Mouse (Mus musculus) limb, embryonic 12.5 days (tissue): ENCODE results near the gene Pih1d1. TPM values are rescaled to one million over a fixed set of nuclear protein-coding genes. Genes with fewer than 3 reads are reported as not detected.
A peak's percentile ranks its signal among the peaks of the same experiment; 100 is the strongest.

ENCODE experiments used
- ATAC-seq: fragments of 200-750 bp; cut with Nextera tagmentation; 2 replicates; pipeline ENCODE4 v1.8.0; 2017; ENCODE audit warnings: low read depth, moderate TSS enrichment; ENCODE audit not compliant: insufficient number of reproducible peaks, insufficient read depth, low FRiP score, low TSS enrichment
- H3K27ac ChIP-seq: fragments of 300-500 bp; sonication (generic); 2 replicates; pipeline ENCODE4 v1.5.1; 2016; ENCODE audit warnings: mild to moderate bottlenecking, moderate library complexity
- H3K27me3 ChIP-seq: fragments of 300-500 bp; sonication (generic); 2 replicates; pipeline ENCODE4 v1.6.1; 2016; ENCODE audit warnings: mild to moderate bottlenecking, moderate library complexity
- H3K36me3 ChIP-seq: fragments of 300-500 bp; sonication (generic); 2 replicates; pipeline ENCODE4 v1.6.1; 2016; ENCODE audit warnings: mild to moderate bottlenecking, moderate library complexity
- H3K4me1 ChIP-seq: fragments of 300-500 bp; sonication (generic); replicated peaks from 2 replicates; pipeline ENCODE4 v1.6.1; 2016
- H3K4me2 ChIP-seq: fragments of 300-500 bp; sonication (generic); 2 replicates; pipeline ENCODE4 v1.6.1; 2016; ENCODE audit warnings: mild to moderate bottlenecking, moderate library complexity
- H3K4me3 ChIP-seq: fragments of 300-500 bp; sonication (generic); replicated peaks from 2 replicates; pipeline ENCODE4 v1.5.1; 2016; ENCODE audit warnings: mild to moderate bottlenecking
- H3K9ac ChIP-seq: fragments of 300-500 bp; sonication (generic); replicated peaks from 2 replicates; pipeline ENCODE4 v1.6.1; 2016; ENCODE audit warnings: mild to moderate bottlenecking, moderate library complexity
- H3K9me3 ChIP-seq: fragments of 300-500 bp; sonication (generic); 2 replicates; pipeline ENCODE4 v1.6.1; 2016; ENCODE audit warnings: mild to moderate bottlenecking, moderate library complexity
- WGBS: fragments of 180-500 bp; shearing (Covaris S2); methylation state at CpG from one replicate; pipeline ENCODE4 v1.1.7; 2016; 5-methylcytosine and 5-hydroxymethylcytosine counted together
- polyA plus RNA-seq: library from polyadenylated mRNA; unstranded; fragments of >200 nt; fragmentation: Nextera tagmentation; extraction: Ambion mirVana; gene quantifications from 2 replicates; pipeline ENCODE4 v1.2.1, GENCODE M21; 2016

The Pih1d1 gene
- polyA plus RNA-seq, 1 experiment from 2014 or later, result 93.0 TPM

- Histone ChIP-seq H3K4me3 (no peak overlapping the region), H3K4me1 (peaks cover 10% of the 10 kb centered on the region), H3K4me2 (no peak overlapping the region), H3K9ac (no peak overlapping the region), H3K36me3 (peaks cover 12% of the 10 kb centered on the region), H3K27ac (no peak overlapping the region), H3K27me3 (peaks cover 28% of the 10 kb centered on the region), H3K9me3 (peaks cover 4% of the 10 kb centered on the region; the same call in 1 of the 2 replicates)
- WGBS, result 86% methylated on average over 12 of the region's 12 CpGs
- no peak for ATAC-seq
Measured at GRCm38 (mm10) chr7:45137171-45138006, 16.7 kb upstream of the Pih1d1 start.

- H3K27ac ChIP-seq, result no peak overlapping the region
- H3K9ac ChIP-seq, result 0 out of 2 replicates have a peak overlapping the region, but pooled peaks have one; percentile 9
- H3K27me3 ChIP-seq, result peaks cover 28% of the 10 kb centered on the region
- H3K4me3 ChIP-seq, result no peak overlapping the region
- 81% methylated on average over 1 of the region's 1 CpGs for WGBS
- no peak for ATAC-seq
- H3K9me3 ChIP-seq, result peaks cover 1% of the 10 kb centered on the region; the same call in 1 of the 2 replicates
- no peak overlapping the region for H3K4me2 ChIP-seq
- H3K4me1 ChIP-seq, result peaks cover 10% of the 10 kb centered on the region
- H3K36me3 ChIP-seq, result peaks cover 22% of the 10 kb centered on the region
Measured at GRCm38 (mm10) chr7:45138403-45138802, 15.7 kb upstream of the Pih1d1 start.

DNA sequence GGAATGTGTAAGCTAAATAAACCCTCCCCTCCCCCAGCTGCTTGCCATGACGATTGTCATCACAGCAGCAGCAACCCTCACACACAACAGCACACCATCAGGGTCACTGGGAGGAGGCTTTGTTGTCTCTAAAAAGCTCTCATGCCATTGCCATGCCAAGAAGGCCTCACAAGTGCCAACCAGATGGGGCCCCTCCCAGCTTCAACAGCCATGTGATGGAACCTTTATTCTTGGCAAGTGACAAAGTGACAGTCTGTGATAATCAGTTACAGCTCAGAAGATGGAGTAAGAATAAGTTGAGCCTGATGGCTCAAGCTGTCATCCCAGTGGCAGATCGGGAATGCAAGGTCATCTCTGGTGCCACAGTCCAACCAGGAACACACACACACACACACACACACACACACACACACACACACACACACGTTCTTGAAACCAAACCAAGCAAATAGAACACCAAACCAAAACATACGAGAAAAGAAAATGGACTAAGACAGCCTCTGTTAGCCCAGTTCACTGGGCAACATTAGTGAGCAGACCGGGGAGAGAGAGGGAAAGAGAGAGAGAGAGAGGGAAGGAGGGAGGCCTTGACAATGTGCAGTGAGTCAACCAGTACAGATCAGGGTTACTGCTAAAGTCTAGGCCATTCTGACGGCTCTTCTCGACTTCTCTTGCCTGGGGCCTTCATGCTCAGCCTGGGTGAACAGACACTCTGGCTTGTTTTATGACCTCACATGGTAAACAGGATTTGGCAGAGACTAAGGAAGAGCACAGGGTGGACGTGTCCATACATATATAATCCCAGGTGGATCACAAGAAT, 14.0 kb upstream of the Pih1d1 start:
- no peak overlapping the region for H3K4me2 ChIP-seq
- no peak overlapping the region for H3K27ac ChIP-seq
- no peak for ATAC-seq
- 66% methylated on average over 8 of the region's 8 CpGs for WGBS
- H3K9ac ChIP-seq, result no peak overlapping the region
- H3K27me3 ChIP-seq, result peaks cover 19% of the 10 kb centered on the region
- H3K9me3 ChIP-seq, result no peaks in the 10 kb centered on the region
- H3K4me1 ChIP-seq, result peaks cover 5% of the 10 kb centered on the region
- H3K36me3 ChIP-seq, result peaks cover 39% of the 10 kb centered on the region
- no peak overlapping the region for H3K4me3 ChIP-seq

GRCm38 (mm10) chr7:45141319-45141718, 12.8 kb upstream of the Pih1d1 start:
- Histone ChIP-seq H3K27ac (no peak overlapping the region), H3K4me1 (no peaks in the 10 kb centered on the region), H3K4me2 (no peak overlapping the region), H3K9ac (no peak overlapping the region), H3K27me3 (peaks cover 11% of the 10 kb centered on the region), H3K36me3 (peaks cover 51% of the 10 kb centered on the region), H3K9me3 (no peaks in the 10 kb centered on the region), H3K4me3 (no peak overlapping the region)
- 86% methylated on average over 3 of the region's 3 CpGs for WGBS
- ATAC-seq, result no peak

DNA sequence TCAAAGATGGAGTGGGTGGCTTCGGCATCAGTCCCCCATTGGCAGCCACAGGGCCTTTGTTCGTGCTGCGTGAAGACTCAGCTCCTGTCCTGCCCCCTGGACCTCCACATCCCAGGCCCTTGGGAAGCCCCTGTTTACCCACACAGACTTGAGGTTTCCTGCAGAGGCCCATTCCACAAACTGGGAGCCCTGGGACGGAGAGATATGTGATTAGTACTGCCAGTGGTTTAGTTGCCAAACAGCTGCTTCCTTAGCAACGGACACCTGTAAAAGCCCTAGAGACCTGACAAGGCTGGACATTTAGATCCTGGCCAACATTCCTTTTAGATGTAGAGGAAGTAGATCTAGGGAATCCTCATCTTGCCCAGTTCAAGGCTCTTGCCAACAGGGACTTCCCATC, 12.2 kb upstream of the Pih1d1 start:
- 92% methylated on average over 5 of the region's 5 CpGs for WGBS
- no peaks in the 10 kb centered on the region for H3K4me1 ChIP-seq
- H3K27me3 ChIP-seq, result peaks cover 10% of the 10 kb centered on the region
- ATAC-seq, result no peak
- H3K9ac ChIP-seq, result no peak overlapping the region
- H3K9me3 ChIP-seq, result no peaks in the 10 kb centered on the region
- H3K36me3 ChIP-seq, result peaks cover 57% of the 10 kb centered on the region
- H3K4me3 ChIP-seq, result no peak overlapping the region
- no peak overlapping the region for H3K27ac ChIP-seq
- no peak overlapping the region for H3K4me2 ChIP-seq

DNA sequence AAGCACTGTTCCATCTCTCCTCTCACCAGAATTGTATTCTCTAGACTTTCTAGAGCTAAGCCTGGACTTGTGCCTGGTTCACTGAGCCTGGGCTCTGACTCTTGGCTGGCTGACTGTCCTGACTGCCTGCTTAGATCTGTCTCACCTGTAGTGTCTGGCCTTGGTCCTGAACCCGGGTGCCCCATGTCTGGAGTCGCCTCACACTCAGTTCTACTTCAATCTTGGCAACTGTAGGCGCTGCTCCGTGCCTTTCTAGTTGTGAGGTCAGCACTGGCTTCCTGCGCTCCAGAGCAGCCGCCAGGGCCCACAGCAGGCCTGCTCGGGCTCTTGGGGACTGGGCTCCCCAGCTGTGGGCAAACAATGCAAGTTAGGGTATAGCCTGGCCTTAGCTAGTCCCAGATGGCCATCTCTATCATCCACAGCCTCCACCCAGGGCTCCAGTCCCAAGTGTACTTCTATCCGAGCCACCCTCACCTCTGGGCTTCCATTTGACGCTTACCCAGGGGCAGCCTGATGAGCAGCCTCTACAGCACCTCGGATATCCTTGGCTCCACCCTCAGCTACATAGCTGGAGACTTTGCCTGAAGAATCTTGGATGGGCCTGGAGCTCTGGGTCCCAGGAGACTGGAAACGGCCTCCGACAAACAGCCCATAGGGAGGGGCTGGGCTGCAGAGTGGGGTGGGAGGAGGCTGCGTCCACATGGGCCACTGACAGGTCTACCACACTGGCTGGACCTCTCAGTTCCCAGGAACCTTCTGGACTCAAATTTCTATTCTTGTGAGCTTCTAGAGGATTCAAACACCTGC, 9.5 kb upstream of the Pih1d1 start:
- H3K4me1 ChIP-seq, result no peaks in the 10 kb centered on the region
- WGBS, result 90% methylated on average over 13 of the region's 13 CpGs
- H3K9ac ChIP-seq, result peak overlapping the region; percentile 5; the same call in 1 of the 2 replicates
- no peak for ATAC-seq
- no peak overlapping the region for H3K4me3 ChIP-seq
- H3K36me3 ChIP-seq, result peaks cover 74% of the 10 kb centered on the region
- no peaks in the 10 kb centered on the region for H3K27me3 ChIP-seq
- no peak overlapping the region for H3K27ac ChIP-seq
- H3K4me2 ChIP-seq, result no peak overlapping the region
- no peaks in the 10 kb centered on the region for H3K9me3 ChIP-seq

DNA sequence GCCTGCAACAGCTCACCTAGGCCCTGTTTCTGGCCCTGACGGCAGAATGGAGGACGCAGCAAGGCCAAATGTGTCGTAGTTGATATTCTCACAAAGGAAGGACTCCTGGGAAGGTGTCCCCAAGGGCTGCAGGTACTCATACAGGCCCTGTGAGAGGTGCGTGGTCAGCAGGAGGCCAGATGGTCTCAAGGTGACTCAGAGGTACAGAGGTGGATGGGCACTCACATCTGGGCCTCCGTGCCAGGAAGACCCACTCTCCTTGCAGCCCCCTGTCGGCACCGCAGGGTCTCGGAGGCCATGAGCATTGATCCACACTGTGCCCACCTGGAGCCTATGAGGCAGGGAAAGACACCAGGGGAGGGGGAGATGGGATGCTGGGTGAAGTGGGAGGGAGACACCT, 8.6 kb upstream of the Pih1d1 start:
- Histone ChIP-seq H3K4me1 (peaks cover 5% of the 10 kb centered on the region), H3K36me3 (peaks cover 74% of the 10 kb centered on the region), H3K27me3 (no peaks in the 10 kb centered on the region), H3K27ac (no peak overlapping the region), H3K4me2 (no peak overlapping the region), H3K9ac (no peak overlapping the region), H3K4me3 (no peak overlapping the region), H3K9me3 (no peaks in the 10 kb centered on the region)
- WGBS, result 95% methylated on average over 8 of the region's 8 CpGs
- ATAC-seq, result no peak

- no peaks in the 10 kb centered on the region for H3K9me3 ChIP-seq
- no peak for ATAC-seq
- peaks cover 15% of the 10 kb centered on the region for H3K4me1 ChIP-seq
- no peak overlapping the region for H3K4me2 ChIP-seq
- no peak overlapping the region for H3K9ac ChIP-seq
- H3K4me3 ChIP-seq, result no peak overlapping the region
- no peaks in the 10 kb centered on the region for H3K27me3 ChIP-seq
- peaks cover 63% of the 10 kb centered on the region for H3K36me3 ChIP-seq
- 88% methylated on average over 11 of the region's 11 CpGs for WGBS
- no peak overlapping the region for H3K27ac ChIP-seq
Measured at GRCm38 (mm10) chr7:45147267-45147666, 6.8 kb upstream of the Pih1d1 start.

- no peak overlapping the region for H3K9ac ChIP-seq
- H3K27me3 ChIP-seq, result no peaks in the 10 kb centered on the region
- H3K4me1 ChIP-seq, result peaks cover 15% of the 10 kb centered on the region
- ATAC-seq, result no peak
- H3K36me3 ChIP-seq, result peaks cover 57% of the 10 kb centered on the region
- WGBS, result 91% methylated on average over 11 of the region's 11 CpGs
- no peak overlapping the region for H3K27ac ChIP-seq
- H3K4me2 ChIP-seq, result no peak overlapping the region
- no peak overlapping the region for H3K4me3 ChIP-seq
- no peaks in the 10 kb centered on the region for H3K9me3 ChIP-seq
Measured at GRCm38 (mm10) chr7:45147899-45148298, 6.2 kb upstream of the Pih1d1 start.

DNA sequence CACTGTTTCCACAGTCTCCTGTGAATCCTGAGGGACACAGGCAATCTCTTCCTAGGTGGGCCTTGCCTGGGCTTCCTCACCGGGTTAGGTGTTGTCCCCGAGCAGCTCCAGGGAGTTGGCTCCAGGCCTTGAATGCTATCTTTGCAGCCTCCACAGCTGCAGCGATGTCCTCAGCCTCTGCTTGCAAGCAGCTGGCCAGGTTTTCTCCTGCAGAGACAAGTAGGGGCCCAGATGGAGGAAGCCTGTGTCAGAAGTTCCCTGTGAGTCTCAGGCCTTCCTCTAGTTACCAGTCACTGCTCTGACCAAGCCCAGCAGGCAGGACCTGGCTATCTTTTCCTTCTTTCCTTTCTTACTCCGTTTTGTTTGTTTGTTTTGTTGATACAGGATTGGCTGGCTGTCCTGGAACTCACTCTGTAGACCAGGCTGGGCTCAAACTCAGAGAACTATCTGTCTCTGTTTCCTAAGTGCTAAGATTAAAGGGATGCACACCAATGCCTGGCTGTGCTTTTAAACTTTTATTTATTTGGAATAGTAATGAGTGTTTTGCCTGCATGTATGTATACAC, 5.5 kb upstream of the Pih1d1 start:
- H3K9ac ChIP-seq, result no peak overlapping the region

More for the DNA sequence above, 5.5 kb upstream of the Pih1d1 start:
- ATAC-seq, result no peak
- Histone ChIP-seq H3K4me1 (peaks cover 19% of the 10 kb centered on the region), H3K4me3 (no peak overlapping the region), H3K27ac (no peak overlapping the region), H3K4me2 (no peak overlapping the region), H3K27me3 (no peaks in the 10 kb centered on the region), H3K36me3 (peaks cover 50% of the 10 kb centered on the region), H3K9me3 (no peaks in the 10 kb centered on the region)
- 68% methylated on average over 4 of the region's 4 CpGs for WGBS
